Mouse (Mus musculus) A20 (cell line): ENCODE measurements around the gene Rgl1.

Source experiments
- DNase-seq: peaks from one replicate; pipeline ENCODE4 v3.0.0-alpha.2; 2011; ENCODE audit warnings: low read depth, low spot score

The Rgl1 gene

DNA sequence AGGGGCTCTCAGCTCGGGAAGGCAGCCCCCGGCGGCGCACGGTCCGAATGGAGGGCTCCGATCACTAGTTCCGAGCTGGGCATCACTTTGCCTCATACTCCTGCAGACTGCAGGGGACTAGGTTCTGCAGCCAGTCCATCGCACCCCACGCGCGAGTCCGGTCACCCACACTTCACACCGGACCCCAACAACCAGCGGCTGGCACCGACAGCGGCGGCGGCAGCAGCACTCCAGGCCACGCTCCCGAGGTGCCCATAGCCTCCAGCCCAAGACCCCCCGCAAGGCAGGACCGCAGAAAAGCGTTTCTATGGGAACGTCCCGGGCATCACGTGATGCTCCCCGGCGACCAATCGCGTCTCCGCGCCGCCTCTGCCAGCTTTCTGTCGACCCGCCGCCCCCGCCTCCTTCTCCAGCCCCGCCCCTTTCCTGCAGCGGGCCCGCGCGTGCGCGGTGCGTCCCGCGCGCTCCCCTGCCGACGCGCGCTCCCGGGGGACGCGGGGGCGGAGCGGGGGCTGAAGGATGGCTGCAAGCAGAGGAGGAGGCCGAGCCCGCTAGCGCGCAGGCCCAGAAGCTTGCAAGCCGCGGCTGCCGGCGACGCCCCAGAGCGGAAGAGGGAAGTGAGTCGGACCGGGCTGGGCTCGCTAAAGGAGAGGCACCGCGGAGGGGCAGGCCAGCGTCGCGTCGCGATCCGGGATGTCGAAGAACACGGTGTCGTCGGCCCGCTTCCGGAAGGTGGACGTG, at the start of gene Rgl1, which contains the start of gene Arpc5:
Gene Rgl1, minus strand, starts transcription at position 320 of the 741 bp plus-strand sequence.
Gene Arpc5, plus strand, starts transcription at position 511 of the 741 bp plus-strand sequence.
- peak; percentile 99 for DNase-seq

DNA sequence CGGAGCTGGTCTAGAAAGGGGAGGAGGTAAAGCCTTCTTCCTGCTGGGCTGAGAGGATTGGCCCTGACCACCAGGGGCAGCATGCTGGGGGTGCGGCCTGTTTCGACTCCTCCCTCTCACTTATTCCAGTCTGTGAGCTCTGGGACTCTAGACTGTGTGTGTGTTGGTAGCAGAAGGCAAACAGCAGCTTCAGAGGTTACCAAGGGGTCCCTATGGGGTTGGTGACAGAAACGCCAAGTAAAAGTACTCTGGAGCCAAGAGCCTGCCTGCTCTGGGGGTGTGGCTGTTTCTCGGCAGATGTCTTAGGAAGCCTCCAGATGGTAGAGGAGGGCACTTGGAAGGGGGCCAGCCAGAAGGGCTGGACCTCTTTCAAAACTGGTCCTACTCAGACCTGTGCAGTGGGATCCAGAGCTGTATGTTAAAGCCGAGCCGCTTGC, 49.1 kb upstream of the Rgl1 start:
- DNase-seq = peak; percentile 35

DNA sequence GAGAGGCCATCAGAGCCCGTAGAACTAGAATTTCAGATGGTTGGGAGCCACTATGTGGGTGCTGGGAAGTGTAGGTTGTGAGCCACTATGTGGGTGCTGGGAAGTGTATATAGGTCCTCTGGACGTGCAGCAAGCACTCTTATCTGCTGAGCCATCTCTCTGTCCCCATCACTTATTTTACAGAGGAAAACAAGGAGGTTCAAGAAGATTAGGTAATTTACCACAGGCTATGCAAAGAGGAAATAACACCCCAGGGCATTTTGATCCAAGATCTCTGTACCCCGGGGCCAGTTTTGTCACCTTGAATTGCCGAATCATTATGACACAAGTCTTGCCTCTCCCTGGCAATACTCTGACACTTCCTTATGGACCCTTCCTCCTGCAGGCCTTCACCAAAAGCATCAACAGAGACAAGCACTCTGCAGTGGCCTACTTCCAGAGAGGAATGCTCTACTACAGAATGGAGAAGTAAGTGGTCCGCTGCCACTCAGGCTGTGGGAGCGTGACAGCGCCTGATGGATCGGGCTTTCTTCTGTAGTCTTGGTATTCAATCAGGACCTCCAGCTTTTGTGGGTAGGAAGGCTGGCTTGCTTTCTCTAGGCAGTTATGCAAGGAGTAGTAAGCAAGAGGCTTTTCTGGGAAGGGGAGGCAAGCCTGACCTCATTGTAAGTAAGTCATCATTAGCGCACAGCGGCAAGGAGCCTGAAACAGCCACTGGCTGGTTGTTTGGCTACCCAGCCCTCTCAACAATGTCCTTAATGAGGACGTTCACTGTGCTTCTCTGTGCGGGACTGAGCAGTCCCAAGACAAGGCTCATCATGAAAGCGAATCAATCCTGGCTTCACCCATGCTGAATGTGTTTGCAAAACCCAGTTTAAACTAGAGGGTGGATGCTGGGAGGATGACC, 44.6 kb upstream of the Rgl1 start:
- no peak for DNase-seq

GRCm38 (mm10) chr1:152809541-152810252, 43.5 kb upstream of the Rgl1 start:
- DNase-seq = no peak

- no peak for DNase-seq
Measured at GRCm38 (mm10) chr1:152808392-152808680, 42.2 kb upstream of the Rgl1 start.

GRCm38 (mm10) chr1:152807619-152808391, 41.7 kb upstream of the Rgl1 start:
- DNase-seq = peak; percentile 82

- DNase-seq = peak; percentile 27
Measured at GRCm38 (mm10) chr1:152804907-152805306, 38.8 kb upstream of the Rgl1 start.

DNA sequence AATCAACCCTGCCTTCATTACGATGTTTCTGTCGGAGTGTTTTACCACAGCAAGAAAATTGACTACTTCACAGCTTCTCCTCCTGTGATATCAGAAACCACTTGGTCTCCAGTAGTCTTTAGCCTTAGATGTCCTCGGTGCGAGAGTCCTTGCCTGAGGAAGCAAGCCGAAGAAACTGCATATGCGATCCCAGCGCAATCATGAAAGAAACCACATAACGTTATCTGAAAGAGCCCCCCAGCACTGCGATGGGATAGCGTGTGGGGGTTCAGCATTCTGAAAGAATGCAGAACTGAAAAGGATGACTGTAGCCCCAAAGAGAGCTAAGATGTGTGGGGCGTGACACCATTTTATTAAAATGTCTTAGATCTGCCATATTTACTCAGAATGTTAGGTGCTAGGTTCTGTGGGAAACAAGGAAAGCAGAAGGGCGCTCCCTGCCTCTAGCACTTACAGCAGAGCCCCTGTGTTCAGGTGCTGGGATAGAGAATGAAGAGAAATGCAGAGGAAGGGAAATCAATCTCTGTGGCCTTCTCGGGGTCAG, 34.6 kb upstream of the Rgl1 start:
- no peak for DNase-seq

DNA sequence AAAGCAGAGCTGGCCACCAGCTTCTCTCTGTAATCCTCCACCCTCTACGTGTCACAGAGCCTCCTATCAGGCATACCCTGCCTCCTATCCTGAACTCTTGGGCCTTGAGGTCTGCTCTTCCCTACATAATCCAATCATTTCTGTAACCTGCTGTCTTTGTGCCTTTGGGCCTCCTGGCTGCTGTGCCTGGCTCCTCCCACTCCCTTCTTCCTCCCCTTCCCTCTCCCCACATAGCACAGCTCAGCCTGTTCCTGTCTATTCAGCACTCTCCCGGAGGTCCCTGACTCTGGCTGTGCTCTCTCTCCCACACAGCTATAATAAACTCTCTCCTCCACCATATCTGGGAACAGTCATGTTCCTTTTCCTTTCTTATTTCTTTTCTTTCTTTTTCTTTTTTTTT, 33.7 kb upstream of the Rgl1 start, which contains the start of gene Ncf2:
Gene Ncf2, plus strand, starts transcription at position 298 of the 400 bp plus-strand sequence.
- no peak for DNase-seq

DNA sequence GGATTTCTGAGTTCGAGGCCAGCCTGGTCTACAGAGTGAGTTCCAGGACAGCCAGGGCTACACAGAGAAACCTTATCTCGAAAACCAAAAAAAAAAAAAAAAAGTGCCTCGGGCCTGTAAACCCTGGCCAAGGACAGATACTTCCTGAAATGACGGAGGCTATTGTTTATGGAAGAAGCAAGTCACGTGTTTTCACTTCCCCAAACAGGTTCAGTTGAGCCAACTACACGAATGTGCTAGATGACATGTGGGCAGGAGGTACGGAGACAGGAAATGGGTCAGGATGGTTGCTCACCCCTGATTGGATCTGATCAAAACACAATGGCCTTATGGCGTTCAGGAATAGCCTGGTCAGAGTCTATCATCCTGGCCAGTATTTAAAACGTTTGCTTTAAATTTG, 32.0 kb upstream of the Rgl1 start:
- DNase-seq = peak; percentile 76

GRCm38 (mm10) chr1:152796683-152797263, 30.6 kb upstream of the Rgl1 start:
- no peak for DNase-seq

GRCm38 (mm10) chr1:152795688-152796255, 29.6 kb upstream of the Rgl1 start:
- DNase-seq = no peak

DNA sequence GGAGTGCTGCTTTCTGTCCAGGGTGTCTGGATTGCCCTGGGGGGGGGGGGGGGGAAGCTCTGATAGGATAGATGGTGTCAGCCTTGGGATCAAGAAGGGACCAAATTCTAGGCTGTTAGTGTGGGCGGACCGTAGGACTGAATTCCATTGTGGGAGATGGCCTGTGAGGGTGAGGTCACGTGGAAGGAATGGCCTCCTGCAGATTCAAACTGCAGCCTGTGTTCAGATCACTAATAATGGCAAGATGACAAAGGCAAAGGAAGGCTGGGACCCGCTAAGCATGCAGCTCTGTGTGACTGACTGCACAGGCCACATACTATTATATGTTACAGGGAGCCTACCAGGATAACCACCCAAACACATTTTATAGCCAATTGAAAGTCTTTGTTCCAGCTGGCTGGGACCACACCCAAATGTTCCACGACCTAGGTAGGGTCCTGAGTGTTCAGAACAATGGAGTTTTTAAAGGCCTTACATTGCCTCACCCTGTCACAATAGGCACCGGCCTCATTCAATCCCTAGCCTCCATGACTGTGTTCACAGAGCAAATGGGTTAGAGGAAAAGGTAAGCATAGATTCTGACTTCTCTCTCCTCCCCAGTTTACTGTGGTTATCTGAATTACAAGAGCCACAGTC, 27.5 kb upstream of the Rgl1 start:
- no peak for DNase-seq

DNA sequence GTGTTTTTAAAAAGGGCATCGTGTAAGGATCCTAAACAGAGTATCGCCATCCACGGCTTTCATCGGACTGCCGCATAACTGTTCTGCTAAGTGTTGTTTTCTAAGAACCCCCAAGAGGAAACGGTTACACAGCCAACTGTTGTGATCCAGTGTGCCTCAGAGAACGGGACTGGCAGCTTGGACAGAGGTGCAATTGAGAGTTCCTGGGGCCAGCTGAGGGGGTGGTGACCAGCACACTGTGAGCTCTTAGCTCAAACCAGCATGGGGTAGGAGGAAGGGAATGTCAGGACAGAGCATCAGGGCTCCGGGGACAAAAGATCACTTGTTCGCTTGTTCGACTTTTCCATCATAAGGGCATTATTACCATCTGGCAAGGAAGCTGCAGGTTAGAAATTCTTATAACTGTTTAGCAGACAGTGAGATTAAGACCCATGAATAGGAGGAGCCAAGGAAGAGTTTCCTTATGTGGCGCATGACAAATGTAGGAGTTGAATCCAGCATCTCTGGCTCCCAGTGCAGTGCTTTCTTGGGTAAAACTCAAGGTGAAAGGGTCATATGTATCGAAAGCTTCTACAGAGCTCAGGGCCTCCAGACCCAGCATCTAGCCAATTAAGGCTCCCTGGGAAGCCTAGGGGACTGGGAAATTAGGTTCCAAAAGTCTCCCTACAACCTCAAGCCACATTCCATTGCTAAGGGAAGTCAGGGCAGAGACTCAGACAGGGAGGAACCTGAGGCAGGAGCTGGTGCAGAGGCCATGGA, 26.8 kb upstream of the Rgl1 start:
- no peak for DNase-seq

GRCm38 (mm10) chr1:152791269-152791668, 25.1 kb upstream of the Rgl1 start:
- no peak for DNase-seq

- DNase-seq = no peak
Measured at GRCm38 (mm10) chr1:152790821-152791220, 24.7 kb upstream of the Rgl1 start.

- DNase-seq = peak; percentile 83
Measured at GRCm38 (mm10) chr1:152790254-152790653, 24.1 kb upstream of the Rgl1 start.

- DNase-seq = no peak
Measured at GRCm38 (mm10) chr1:152788121-152788660, 22.0 kb upstream of the Rgl1 start.

DNA sequence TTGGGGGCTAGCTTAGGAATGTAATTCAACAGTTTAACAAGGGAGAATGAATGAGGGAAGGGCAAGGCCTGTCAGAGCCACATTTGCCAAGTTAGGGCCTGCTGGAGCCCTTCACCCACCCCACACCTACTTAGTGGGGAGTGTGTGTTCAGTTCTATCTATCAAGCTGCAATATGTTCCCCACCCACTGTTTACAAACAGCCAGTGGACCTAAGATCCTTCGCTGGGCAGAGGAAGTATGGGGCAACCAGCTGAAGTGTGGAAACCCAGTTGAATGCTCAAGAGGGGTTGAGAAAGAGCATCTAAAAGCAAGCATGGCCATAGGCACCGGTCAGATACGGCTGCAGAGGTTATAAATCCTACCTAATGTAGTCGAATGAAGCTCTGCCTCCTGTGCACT, 20.8 kb upstream of the Rgl1 start:
- DNase-seq = no peak
